Comparison of ENCODE assay signal across 8 mouse cellular contexts in genomic region chr15:95725866-95726265, GRCm38 (mm10).
DNase-seq lines count a peak whose midpoint lies in the region; ATAC-seq and TF ChIP-seq lines count a peak whose summit lies in the region.

No protein-coding gene starts in this region.

- no peaks in the 10 kb centered on the region for H3K4me1 ChIP-seq in heart, embryonic 15.5 days (replicated peaks)
- H3K4me1 ChIP-seq in lung, postnatal 0 days (ENCODE audit: insufficient read depth, low read depth, low read length): no peaks in the 10 kb centered on the region
- H3K4me1 ChIP-seq in small intestine, adult 2 months (ENCODE audit: control insufficient read depth, insufficient read depth, insufficient read length, low read length): no peaks in the 10 kb centered on the region

- TF ChIP-seq POLR2A in small intestine, adult 2 months (IDR thresholded peaks at IDR 0.05; ENCODE audit: low read depth, low read length): no peak

- H3K9me3 ChIP-seq in heart, embryonic 15.5 days (replicated peaks): no peaks in the 10 kb centered on the region
- H3K9me3 ChIP-seq in lung, postnatal 0 days (ENCODE audit: low read length): no peaks in the 10 kb centered on the region

- WGBS in heart, embryonic 15.5 days: 33% methylated on average over 11 of the region's 11 CpGs
- 23% methylated on average over 11 of the region's 11 CpGs for WGBS in lung, postnatal 0 days
- 13% methylated on average over 11 of the region's 11 CpGs for WGBS in small intestine, adult 2 months

- ATAC-seq in CD4-positive, CD25-positive, alpha-beta regulatory T cell, adult 4 months: peak; percentile 63
- peak; percentile 39; the same call in 1 of the 2 replicates for ATAC-seq in heart, embryonic 15.5 days (replicated peaks; ENCODE audit: insufficient number of reproducible peaks, insufficient read depth, low FRiP score, low read depth)
- ATAC-seq in lung, postnatal 0 days: peak; percentile 49; the same call in 1 of the 2 replicates
- no peak for ATAC-seq in erythroblast, adult 5-6 weeks (replicated peaks; ENCODE audit: low FRiP score, poor library complexity, severe bottlenecking)

- H3K9ac ChIP-seq in heart, embryonic 15.5 days: no peak overlapping the region
- H3K9ac ChIP-seq in lung, postnatal 0 days (replicated peaks; ENCODE audit: low read depth): no peak overlapping the region

- no peak overlapping the region for H3K4me2 ChIP-seq in heart, embryonic 15.5 days
- no peak overlapping the region for H3K4me2 ChIP-seq in lung, postnatal 0 days (replicated peaks; ENCODE audit: low read depth, low read length)

- no peak for TF ChIP-seq EP300 in lung, postnatal 0 days (IDR thresholded peaks at IDR 0.05)

- H3K27ac ChIP-seq in heart, embryonic 15.5 days: no peak overlapping the region
- H3K27ac ChIP-seq in lung, postnatal 0 days (ENCODE audit: low read length): no peak overlapping the region
- no peak overlapping the region for H3K27ac ChIP-seq in small intestine, adult 2 months (ENCODE audit: insufficient read depth, low read depth, low read length)

- H3K4me3 ChIP-seq in heart, embryonic 15.5 days: no peak overlapping the region
- H3K4me3 ChIP-seq in lung, postnatal 0 days (ENCODE audit: low read depth, low read length): no peak overlapping the region
- no peak overlapping the region for H3K4me3 ChIP-seq in small intestine, adult 2 months (ENCODE audit: low read depth, low read length)

- H3K27me3 ChIP-seq in heart, embryonic 15.5 days: no peaks in the 10 kb centered on the region
- no peaks in the 10 kb centered on the region for H3K27me3 ChIP-seq in lung, postnatal 0 days (replicated peaks; ENCODE audit: insufficient read depth, low read length)
- H3K27me3 ChIP-seq in small intestine, adult 2 months (ENCODE audit: control insufficient read depth, insufficient read depth, low read length): no peaks in the 10 kb centered on the region

- DNase-seq in adipocyte (ENCODE audit: low spot score): peak; percentile 43
- DNase-seq in embryo, embryonic 10.5 days (ENCODE audit: low spot score): peak; percentile 77
- peak; percentile 89 for DNase-seq in layer of hippocampus, adult 11-12 months (ENCODE audit: low spot score)
- DNase-seq in lung, postnatal 0 days (ENCODE audit: low spot score): peak; percentile 75

- no peaks in the 10 kb centered on the region for H3K36me3 ChIP-seq in heart, embryonic 15.5 days
- no peaks in the 10 kb centered on the region for H3K36me3 ChIP-seq in lung, postnatal 0 days (ENCODE audit: insufficient read depth, low read length)
- H3K36me3 ChIP-seq in small intestine, adult 2 months (ENCODE audit: control insufficient read depth, insufficient read depth, low read length): no peaks in the 10 kb centered on the region

- peak; percentile 78 for TF ChIP-seq CTCF in lung, postnatal 0 days (IDR thresholded peaks at IDR 0.05)
- TF ChIP-seq CTCF in small intestine, adult 2 months (IDR thresholded peaks at IDR 0.05; ENCODE audit: extremely low read depth, insufficient read length, insufficient replicate concordance, low read depth, low read length): peak; percentile 73
